ENCODE assay signal across 7 mouse cellular contexts in genomic region chr17:33686760-33687159, GRCm38 (mm10). TPM values are rescaled to one million over a fixed set of nuclear protein-coding genes. Genes with fewer than 3 reads are reported as not detected.
DNase-seq lines count a peak whose midpoint lies in the region; ATAC-seq lines count a peak whose summit lies in the region.

Gene Hnrnpm (minus strand): TSS chr17:33686860.

- H3K9me3 ChIP-seq in forebrain, embryonic 11.5 days (ENCODE audit: control insufficient read depth, low read length) = no peaks in the 10 kb centered on the region
- H3K9me3 ChIP-seq in liver, embryonic 11.5 days (ENCODE audit: control insufficient read depth, low read length) = no peaks in the 10 kb centered on the region
- H3K9me3 ChIP-seq in stomach, embryonic 16.5 days (replicated peaks; ENCODE audit: control insufficient read depth, low read length) = no peaks in the 10 kb centered on the region

- 100% methylated on average over 1 of the region's 1 CpGs for WGBS in forebrain, embryonic 11.5 days
- WGBS in liver, embryonic 11.5 days = 74% methylated on average over 1 of the region's 1 CpGs
- WGBS in stomach, embryonic 16.5 days = 84% methylated on average over 1 of the region's 1 CpGs

- peak within 1 kb of the TSS; percentile 96; the same call in 1 of the 2 replicates for H3K4me2 ChIP-seq in forebrain, embryonic 11.5 days (ENCODE audit: low read depth, low read length, severe bottlenecking)
- H3K4me2 ChIP-seq in liver, embryonic 11.5 days = peak within 1 kb of the TSS; percentile 86
- H3K4me2 ChIP-seq in stomach, embryonic 16.5 days (ENCODE audit: low read depth, low read length) = peak within 1 kb of the TSS; percentile 56

- no peak within 1 kb of the TSS for H3K27ac ChIP-seq in forebrain, embryonic 11.5 days (ENCODE audit: low read depth, low read length)
- H3K27ac ChIP-seq in liver, embryonic 11.5 days (ENCODE audit: low read depth, low read length) = peak within 1 kb of the TSS; percentile 36
- peak within 1 kb of the TSS; percentile 11; the same call in 1 of the 2 replicates for H3K27ac ChIP-seq in stomach, embryonic 16.5 days (ENCODE audit: low read length)

- no peaks in the 10 kb centered on the region for H3K27me3 ChIP-seq in forebrain, embryonic 11.5 days (ENCODE audit: control insufficient read depth, insufficient read depth, low read length)
- H3K27me3 ChIP-seq in liver, embryonic 11.5 days (replicated peaks; ENCODE audit: control insufficient read depth, insufficient read depth, low read length) = no peaks in the 10 kb centered on the region
- H3K27me3 ChIP-seq in stomach, embryonic 16.5 days (ENCODE audit: control insufficient read depth, insufficient read depth, low read length) = no peaks in the 10 kb centered on the region

- H3K4me3 ChIP-seq in forebrain, embryonic 11.5 days (ENCODE audit: low read depth, low read length) = peak within 1 kb of the TSS; percentile 64; the same call in 1 of the 2 replicates
- H3K4me3 ChIP-seq in liver, embryonic 11.5 days (ENCODE audit: low read depth, low read length) = peak within 1 kb of the TSS; percentile 83
- H3K4me3 ChIP-seq in stomach, embryonic 16.5 days (replicated peaks; ENCODE audit: low read length) = peak within 1 kb of the TSS; percentile 85

- peak within 1 kb of the TSS; percentile 35; the same call in 1 of the 2 replicates for H3K9ac ChIP-seq in forebrain, embryonic 11.5 days (ENCODE audit: low read length)
- peak within 1 kb of the TSS; percentile 98 for H3K9ac ChIP-seq in liver, embryonic 11.5 days (ENCODE audit: low read depth, low read length)
- peak within 1 kb of the TSS; percentile 97 for H3K9ac ChIP-seq in stomach, embryonic 16.5 days (ENCODE audit: low read length)

- no peak for ATAC-seq in forebrain, embryonic 11.5 days (replicated peaks; ENCODE audit: low FRiP score)
- no peak for ATAC-seq in hematopoietic stem cell, adult 5-6 weeks (replicated peaks in 1 of 2; ENCODE audit: insufficient read depth in 1 of 2, low FRiP score in 2 of 2, low TSS enrichment in 1 of 2, low read depth in 1 of 2, poor library complexity in 2 of 2, severe bottlenecking in 2 of 2)
- ATAC-seq in liver, embryonic 11.5 days (replicated peaks; ENCODE audit: low FRiP score) = no peak
- no peak for ATAC-seq in stomach, embryonic 16.5 days (ENCODE audit: insufficient read depth, low FRiP score)

- no peaks in the 10 kb centered on the region for H3K36me3 ChIP-seq in forebrain, embryonic 11.5 days (ENCODE audit: control insufficient read depth, insufficient read depth, low read length)
- H3K36me3 ChIP-seq in liver, embryonic 11.5 days (ENCODE audit: control insufficient read depth, insufficient read depth, low read length) = peaks cover 6% of the 10 kb centered on the region; the same call in 1 of the 2 replicates
- no peaks in the 10 kb centered on the region for H3K36me3 ChIP-seq in stomach, embryonic 16.5 days (ENCODE audit: control insufficient read depth, insufficient read depth, low read length)

- H3K4me1 ChIP-seq in forebrain, embryonic 11.5 days (replicated peaks; ENCODE audit: control insufficient read depth, insufficient read depth, low read length) = peaks cover 10% of the 10 kb centered on the region
- peaks cover 31% of the 10 kb centered on the region for H3K4me1 ChIP-seq in liver, embryonic 11.5 days (replicated peaks; ENCODE audit: control insufficient read depth, insufficient read depth, low read length)
- peaks cover 22% of the 10 kb centered on the region for H3K4me1 ChIP-seq in stomach, embryonic 16.5 days (ENCODE audit: control insufficient read depth, insufficient read depth, low read length)

- DNase-seq in urinary bladder, adult 2 months (ENCODE audit: low spot score) = no peak
- no peak for DNase-seq in urinary bladder, postnatal 25 days (ENCODE audit: low spot score)
- no peak for DNase-seq in forebrain, embryonic 11.5 days (ENCODE audit: low spot score)
- no peak for DNase-seq in liver, embryonic 11.5 days (ENCODE audit: low spot score)
- no peak for DNase-seq in embryo, embryonic 10.5 days (ENCODE audit: low spot score)

RNA-seq across cellular contexts. Expression of gene Hnrnpm, which starts in this region (rescaled TPM):
- polyA plus RNA-seq in urinary bladder, adult 2 months (2012; rRNA removed) = 107 and 131 TPM in 2 replicates
- 574 and 590 TPM in 2 replicates for polyA plus RNA-seq in forebrain, embryonic 11.5 days (2014; fragmentation: Nextera tagmentation; extraction: Ambion mirVana)
- 275 and 543 TPM in 2 replicates for total RNA-seq in hematopoietic stem cell, adult 5-6 weeks (2017)
- polyA plus RNA-seq in liver, embryonic 11.5 days (2014; fragmentation: Nextera tagmentation; extraction: Ambion mirVana) = 410 and 431 TPM in 2 replicates
- polyA plus RNA-seq in stomach, embryonic 16.5 days (2015; fragmentation: Nextera tagmentation; extraction: Ambion mirVana) = 281 and 295 TPM in 2 replicates

Comparison
In these comparisons a context has a peak if more than half of its experiments do, and no peak if none do; other contexts are left out.
1. H3K9ac ChIP-seq: peak in every context shown above with its lines; median percentile 98 in liver, embryonic 11.5 days; 97 in stomach, embryonic 16.5 days; 35 in forebrain, embryonic 11.5 days.